Mouse (Mus musculus): ENCODE measurements around the gene Kirrel3. TPM values are rescaled to one million over a fixed set of nuclear protein-coding genes. Genes with fewer than 3 reads are reported as not detected.

Kirrel3 gene
- polyA plus RNA-seq, 1 experiment from 2014 or later: 6.0 TPM

GRCm38 (mm10) chr9:35024591-35025496 lies 539.1 kb downstream of the Kirrel3 start:
- no peak overlapping the region for H3K27ac ChIP-seq (ENCODE audit: low read depth, low read length)
- 0 out of 2 replicates have a peak, but pooled peaks cover 2% of the 10 kb centered on the region for H3K4me1 ChIP-seq (ENCODE audit: control insufficient read depth, insufficient read depth, low read length)
- H3K4me2 ChIP-seq: peak overlapping the region; percentile 68
- DNase-seq (ENCODE audit: low spot score, missing footprints) (peak; percentile 93), ATAC-seq (ENCODE audit: low FRiP score) (peak; percentile 73)
- WGBS: 2% methylated on average over 23 of the region's 25 CpGs
- peak overlapping the region; percentile 32 for H3K4me3 ChIP-seq (ENCODE audit: low read depth, low read length)
- no peaks in the 10 kb centered on the region for H3K9me3 ChIP-seq (ENCODE audit: control insufficient read depth, low read length)
- peak overlapping the region; percentile 62 for H3K9ac ChIP-seq (ENCODE audit: low read length)
- H3K36me3 ChIP-seq (ENCODE audit: control insufficient read depth, insufficient read depth, low read length): no peaks in the 10 kb centered on the region
- H3K27me3 ChIP-seq (ENCODE audit: control insufficient read depth, insufficient read depth, low read length): 0 out of 2 replicates have a peak, but pooled peaks cover 2% of the 10 kb centered on the region

GRCm38 (mm10) chr9:35026311-35026710 lies 540.6 kb downstream of the Kirrel3 start:
- H3K4me2 ChIP-seq: no peak overlapping the region
- H3K4me3 ChIP-seq (ENCODE audit: low read depth, low read length): no peak overlapping the region
- 81% methylated on average over 6 of the region's 6 CpGs for WGBS
- 0 out of 2 replicates have a peak, but pooled peaks cover 2% of the 10 kb centered on the region for H3K27me3 ChIP-seq (ENCODE audit: control insufficient read depth, insufficient read depth, low read length)
- no peaks in the 10 kb centered on the region for H3K9me3 ChIP-seq (ENCODE audit: control insufficient read depth, low read length)
- ATAC-seq (ENCODE audit: low FRiP score) (no peak), DNase-seq (ENCODE audit: low spot score, missing footprints) (no peak)
- H3K36me3 ChIP-seq (ENCODE audit: control insufficient read depth, insufficient read depth, low read length): no peaks in the 10 kb centered on the region
- H3K9ac ChIP-seq (ENCODE audit: low read length): no peak overlapping the region
- 0 out of 2 replicates have a peak, but pooled peaks cover 2% of the 10 kb centered on the region for H3K4me1 ChIP-seq (ENCODE audit: control insufficient read depth, insufficient read depth, low read length)
- no peak overlapping the region for H3K27ac ChIP-seq (ENCODE audit: low read depth, low read length)

GRCm38 (mm10) chr9:35026897-35027311 lies 541.2 kb downstream of the Kirrel3 start:
- ATAC-seq (ENCODE audit: low FRiP score): no peak
- H3K9ac ChIP-seq (ENCODE audit: low read length): no peak overlapping the region
- H3K36me3 ChIP-seq (ENCODE audit: control insufficient read depth, insufficient read depth, low read length): no peaks in the 10 kb centered on the region
- WGBS: 73% methylated on average over 6 of the region's 6 CpGs
- H3K27ac ChIP-seq (ENCODE audit: low read depth, low read length): no peak overlapping the region
- H3K4me1 ChIP-seq (ENCODE audit: control insufficient read depth, insufficient read depth, low read length): 0 out of 2 replicates have a peak, but pooled peaks cover 2% of the 10 kb centered on the region
- no peak overlapping the region for H3K4me2 ChIP-seq
- no peak for DNase-seq (ENCODE audit: low spot score, missing footprints)
- H3K27me3 ChIP-seq (ENCODE audit: control insufficient read depth, insufficient read depth, low read length): 0 out of 2 replicates have a peak, but pooled peaks cover 2% of the 10 kb centered on the region
- H3K4me3 ChIP-seq (ENCODE audit: low read depth, low read length): no peak overlapping the region
- no peaks in the 10 kb centered on the region for H3K9me3 ChIP-seq (ENCODE audit: control insufficient read depth, low read length)

- H3K4me3 ChIP-seq (ENCODE audit: low read depth, low read length): no peak overlapping the region
- 86% methylated on average over 6 of the region's 6 CpGs for WGBS
- DNase-seq (ENCODE audit: low spot score, missing footprints) (no peak), ATAC-seq (ENCODE audit: low FRiP score) (no peak)
- no peaks in the 10 kb centered on the region for H3K36me3 ChIP-seq (ENCODE audit: control insufficient read depth, insufficient read depth, low read length)
- H3K27ac ChIP-seq (ENCODE audit: low read depth, low read length): no peak overlapping the region
- no peak overlapping the region for H3K9ac ChIP-seq (ENCODE audit: low read length)
- H3K9me3 ChIP-seq (ENCODE audit: control insufficient read depth, low read length): no peaks in the 10 kb centered on the region
- 0 out of 2 replicates have a peak, but pooled peaks cover 2% of the 10 kb centered on the region for H3K27me3 ChIP-seq (ENCODE audit: control insufficient read depth, insufficient read depth, low read length)
- 0 out of 2 replicates have a peak, but pooled peaks cover 2% of the 10 kb centered on the region for H3K4me1 ChIP-seq (ENCODE audit: control insufficient read depth, insufficient read depth, low read length)
- H3K4me2 ChIP-seq: no peak overlapping the region
These were observed 541.8 kb downstream of the Kirrel3 start for GRCm38 (mm10) chr9:35027382-35027997.

GRCm38 (mm10) chr9:35030823-35031222 lies 545.1 kb downstream of the Kirrel3 start:
- Histone ChIP-seq H3K27ac (ENCODE audit: low read depth, low read length) (no peak overlapping the region), H3K9ac (ENCODE audit: low read length) (no peak overlapping the region), H3K4me2 (no peak overlapping the region), H3K4me1 (ENCODE audit: control insufficient read depth, insufficient read depth, low read length) (no peaks in the 10 kb centered on the region), H3K9me3 (ENCODE audit: control insufficient read depth, low read length) (no peaks in the 10 kb centered on the region), H3K36me3 (ENCODE audit: control insufficient read depth, insufficient read depth, low read length) (no peaks in the 10 kb centered on the region), H3K4me3 (ENCODE audit: low read depth, low read length) (no peak overlapping the region), H3K27me3 (ENCODE audit: control insufficient read depth, insufficient read depth, low read length) (no peaks in the 10 kb centered on the region)
- ATAC-seq (ENCODE audit: low FRiP score): no peak
- DNase-seq (ENCODE audit: low spot score, missing footprints): no peak
- WGBS: 83% methylated on average over 5 of the region's 5 CpGs

- ATAC-seq (ENCODE audit: low FRiP score): no peak
- no peak overlapping the region for H3K27ac ChIP-seq (ENCODE audit: low read depth, low read length)
- DNase-seq (ENCODE audit: low spot score, missing footprints): no peak
- no peak overlapping the region for H3K4me3 ChIP-seq (ENCODE audit: low read depth, low read length)
- H3K4me1 ChIP-seq (ENCODE audit: control insufficient read depth, insufficient read depth, low read length): no peaks in the 10 kb centered on the region
- WGBS: 77% methylated on average over 6 of the region's 6 CpGs
- no peaks in the 10 kb centered on the region for H3K27me3 ChIP-seq (ENCODE audit: control insufficient read depth, insufficient read depth, low read length)
- no peak overlapping the region for H3K9ac ChIP-seq (ENCODE audit: low read length)
- H3K4me2 ChIP-seq: no peak overlapping the region
- H3K36me3 ChIP-seq (ENCODE audit: control insufficient read depth, insufficient read depth, low read length): no peaks in the 10 kb centered on the region
- H3K9me3 ChIP-seq (ENCODE audit: control insufficient read depth, low read length): no peaks in the 10 kb centered on the region
These were observed 546.8 kb downstream of the Kirrel3 start for GRCm38 (mm10) chr9:35032457-35032856.

- Histone ChIP-seq H3K4me2 (no peak overlapping the region), H3K27me3 (ENCODE audit: control insufficient read depth, insufficient read depth, low read length) (no peaks in the 10 kb centered on the region), H3K9me3 (ENCODE audit: control insufficient read depth, low read length) (no peaks in the 10 kb centered on the region), H3K9ac (ENCODE audit: low read length) (no peak overlapping the region), H3K27ac (ENCODE audit: low read depth, low read length) (no peak overlapping the region), H3K36me3 (ENCODE audit: control insufficient read depth, insufficient read depth, low read length) (no peaks in the 10 kb centered on the region), H3K4me1 (ENCODE audit: control insufficient read depth, insufficient read depth, low read length) (no peaks in the 10 kb centered on the region), H3K4me3 (ENCODE audit: low read depth, low read length) (no peak overlapping the region)
- WGBS: 54% methylated on average over 14 of the region's 14 CpGs
- DNase-seq (ENCODE audit: low spot score, missing footprints) (no peak), ATAC-seq (ENCODE audit: low FRiP score) (no peak)
These were observed 549.4 kb downstream of the Kirrel3 start for GRCm38 (mm10) chr9:35035074-35035473.

GRCm38 (mm10) chr9:35038922-35039586 lies 553.4 kb downstream of the Kirrel3 start:
- no peaks in the 10 kb centered on the region for H3K9me3 ChIP-seq (ENCODE audit: control insufficient read depth, low read length)
- H3K36me3 ChIP-seq (ENCODE audit: control insufficient read depth, insufficient read depth, low read length): no peaks in the 10 kb centered on the region
- H3K27ac ChIP-seq (ENCODE audit: low read depth, low read length): no peak overlapping the region
- H3K9ac ChIP-seq (ENCODE audit: low read length): no peak overlapping the region
- 72% methylated on average over 7 of the region's 7 CpGs for WGBS
- no peaks in the 10 kb centered on the region for H3K4me1 ChIP-seq (ENCODE audit: control insufficient read depth, insufficient read depth, low read length)
- DNase-seq (ENCODE audit: low spot score, missing footprints) (no peak), ATAC-seq (ENCODE audit: low FRiP score) (no peak)
- no peak overlapping the region for H3K4me3 ChIP-seq (ENCODE audit: low read depth, low read length)
- no peak overlapping the region for H3K4me2 ChIP-seq
- H3K27me3 ChIP-seq (ENCODE audit: control insufficient read depth, insufficient read depth, low read length): no peaks in the 10 kb centered on the region

Measured in midbrain, embryonic 11.5 days (tissue).